Mouse (Mus musculus) lung, postnatal 14 days (tissue): ENCODE measurements around the gene Ces2h.
"Not testable (repeated sequence)": the region's sequence is repeated elsewhere in the genome, so short reads cannot be mapped to it uniquely, and the experiment has no call there.

ENCODE experiments used
- DNase-seq: peaks from one replicate; pipeline ENCODE4 v3.0.0; 2021

Gene Ces2h

GRCm38 (mm10) chr8:105000586-105000985, at the start of gene Ces2h:
TSS of gene Ces2h (plus strand) at chr8:105000853.
- DNase-seq: no peak

- DNase-seq: peak; percentile 27
Observed at GRCm38 (mm10) chr8:104961537-104961961, 39.1 kb upstream of the Ces2h start, which contains the start of gene Ces2g. TSS of gene Ces2g (plus strand) at chr8:104961718.

GRCm38 (mm10) chr8:104962229-104962901, 38.3 kb upstream of the Ces2h start:
- no peak for DNase-seq

GRCm38 (mm10) chr8:104963375-104963894, 37.2 kb upstream of the Ces2h start:
- no peak for DNase-seq

- DNase-seq: no peak
Observed at GRCm38 (mm10) chr8:104984126-104984525, 16.5 kb upstream of the Ces2h start.

- DNase-seq: no peak
Observed at GRCm38 (mm10) chr8:104984942-104985341, 15.7 kb upstream of the Ces2h start.

- no peak for DNase-seq
Observed at GRCm38 (mm10) chr8:104998191-104998590, 2.5 kb upstream of the Ces2h start.

- no peak for DNase-seq
Observed at GRCm38 (mm10) chr8:104999183-104999582, 1.5 kb upstream of the Ces2h start.

- DNase-seq: no peak
Observed at GRCm38 (mm10) chr8:105010000-105010399, 9.3 kb downstream of the Ces2h start.

- DNase-seq: no peak
Observed at GRCm38 (mm10) chr8:105011136-105011535, 10.5 kb downstream of the Ces2h start.

GRCm38 (mm10) chr8:105014391-105014790, 13.7 kb downstream of the Ces2h start:
- no peak for DNase-seq

GRCm38 (mm10) chr8:105021954-105022353, 21.3 kb downstream of the Ces2h start:
- DNase-seq: no peak

- DNase-seq: no peak
Observed at GRCm38 (mm10) chr8:105023087-105023486, 22.4 kb downstream of the Ces2h start.

- no peak for DNase-seq
Observed at GRCm38 (mm10) chr8:105025050-105025449, 24.4 kb downstream of the Ces2h start.

GRCm38 (mm10) chr8:105043510-105043909, 42.9 kb downstream of the Ces2h start:
- DNase-seq: no peak

GRCm38 (mm10) chr8:105045824-105046401, 45.3 kb downstream of the Ces2h start:
- DNase-seq: no peak

GRCm38 (mm10) chr8:105048371-105048854, 47.8 kb downstream of the Ces2h start, which contains the start of gene Ces3a:
TSS of gene Ces3a (plus strand) at chr8:105048601.
- no peak for DNase-seq

- DNase-seq: no peak
Observed at GRCm38 (mm10) chr8:105056211-105056610, 55.6 kb downstream of the Ces2h start.

GRCm38 (mm10) chr8:105060056-105060455, 59.4 kb downstream of the Ces2h start:
- no peak for DNase-seq

GRCm38 (mm10) chr8:105066761-105067160, 66.1 kb downstream of the Ces2h start:
- DNase-seq: peak; percentile 38

GRCm38 (mm10) chr8:105067905-105068304, 67.3 kb downstream of the Ces2h start:
- not testable (repeated sequence) for DNase-seq

- DNase-seq: no peak
Observed at GRCm38 (mm10) chr8:105068971-105069370, 68.3 kb downstream of the Ces2h start.
